Mouse (Mus musculus): ENCODE data around the gene Elk3. TPM values are rescaled to one million over a fixed set of nuclear protein-coding genes. Genes with fewer than 3 reads are reported as not detected.
"Not testable (repeated sequence)": the region's sequence is repeated elsewhere in the genome, so short reads cannot be mapped to it uniquely, and the experiment has no call there.

Gene Elk3
- total RNA-seq (2017): 25.5 and 30.0 TPM in 2 replicates

DNA sequence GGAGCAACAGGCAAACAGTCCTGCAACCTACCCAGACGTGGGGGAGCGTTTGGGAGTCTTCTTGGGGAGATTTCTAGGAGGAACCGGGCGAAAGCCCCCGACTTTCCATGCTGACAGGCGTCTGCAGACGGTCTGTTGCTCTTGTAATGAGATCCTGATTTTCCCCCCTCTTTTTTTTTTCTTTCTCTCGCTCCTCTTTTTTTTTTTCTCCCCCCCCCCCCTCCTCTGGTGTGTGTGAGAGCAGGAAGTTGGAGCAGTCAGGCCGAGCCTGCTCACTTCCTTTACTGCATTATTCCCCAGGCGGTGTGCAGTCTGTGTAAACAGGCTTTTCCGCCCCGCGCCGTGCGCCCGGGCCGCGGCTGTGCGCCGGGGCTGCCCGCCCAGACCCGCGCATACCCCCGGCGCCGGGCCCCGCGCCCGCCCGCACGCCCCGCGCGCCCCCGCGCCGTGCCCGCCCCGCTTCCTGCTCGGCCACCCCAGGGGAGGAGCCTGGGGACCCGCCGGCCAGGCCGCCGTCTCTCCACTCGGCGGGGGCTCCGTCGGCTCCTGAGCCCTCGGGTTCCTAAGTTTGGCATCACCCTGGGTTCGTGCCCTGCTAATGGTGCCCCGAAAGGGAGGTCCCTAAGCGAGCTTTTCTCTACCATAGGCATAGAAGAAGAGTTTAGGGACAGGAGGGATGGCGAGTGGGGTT lies at the start of gene Elk3:
TSS of gene Elk3 (minus strand) at position 415 of the 691 bp plus-strand sequence.
- ATAC-seq (replicated peaks; ENCODE audit: low read depth, poor library complexity, severe bottlenecking): peak; percentile 59

GRCm38 (mm10) chr10:93360623-93361022 lies 49.7 kb upstream of the Elk3 start:
- ATAC-seq (replicated peaks; ENCODE audit: low read depth, poor library complexity, severe bottlenecking): no peak

DNA sequence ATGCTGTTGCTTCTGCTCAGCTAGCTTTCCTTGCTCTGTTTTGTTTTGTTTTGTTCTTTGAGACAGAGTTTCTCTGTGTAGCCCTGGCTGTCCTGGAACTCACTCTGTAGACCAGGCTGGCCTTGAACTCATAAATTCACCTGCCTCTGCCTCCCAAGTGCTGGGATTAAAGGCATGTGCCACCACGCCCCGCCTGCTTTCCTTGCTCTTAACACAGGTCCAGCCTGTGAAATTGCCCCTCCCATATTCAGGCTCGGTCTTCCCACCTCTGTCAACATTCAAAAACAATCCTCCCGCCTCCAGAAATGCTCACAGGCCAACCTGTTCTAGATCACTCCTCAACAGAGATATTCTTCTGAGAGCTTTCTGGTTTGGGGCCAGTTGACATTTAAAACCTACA lies 49.3 kb upstream of the Elk3 start:
- ATAC-seq (replicated peaks; ENCODE audit: low read depth, poor library complexity, severe bottlenecking): not testable (repeated sequence)

GRCm38 (mm10) chr10:93359339-93359863 lies 48.5 kb upstream of the Elk3 start:
- ATAC-seq (replicated peaks; ENCODE audit: low read depth, poor library complexity, severe bottlenecking): no peak

DNA sequence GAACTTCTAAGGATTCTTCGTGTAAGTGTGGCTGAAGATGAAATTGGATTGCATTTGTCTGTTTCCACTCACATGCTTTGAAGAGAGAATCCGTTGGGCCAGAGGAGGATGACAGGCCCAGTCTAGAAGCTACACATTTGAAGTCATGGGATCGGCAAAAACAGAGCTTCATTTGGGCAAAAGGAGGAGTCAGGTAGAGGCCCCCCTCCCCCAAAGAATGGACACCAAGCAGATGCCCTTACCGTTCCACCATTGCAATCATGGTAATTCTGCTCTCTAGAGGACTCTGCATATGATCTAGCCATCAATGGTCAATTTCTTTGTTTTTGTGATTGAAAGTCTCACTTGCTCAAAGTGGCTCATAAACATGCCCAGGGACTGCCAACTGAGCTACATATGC lies 47.9 kb upstream of the Elk3 start:
- no peak for ATAC-seq (replicated peaks; ENCODE audit: low read depth, poor library complexity, severe bottlenecking)

DNA sequence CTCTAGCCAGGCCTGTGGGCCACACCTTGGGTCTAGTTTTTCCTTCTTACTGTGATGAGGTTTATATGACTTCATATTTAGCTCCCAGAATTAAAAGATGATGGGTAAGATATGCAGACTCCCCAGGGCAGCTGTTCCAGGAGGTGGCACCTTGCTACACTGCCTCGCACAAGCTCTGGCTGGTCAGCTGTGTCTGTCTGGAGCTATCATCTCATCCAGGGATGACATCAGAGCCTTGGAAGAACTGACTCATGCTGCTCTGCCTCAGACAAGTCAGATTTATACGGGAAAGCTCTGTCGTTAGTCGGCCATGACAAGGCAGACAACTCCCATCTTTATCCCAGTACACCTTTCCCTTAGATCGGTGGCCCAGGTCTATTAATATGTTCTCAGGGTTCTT lies 46.2 kb upstream of the Elk3 start:
- ATAC-seq (replicated peaks; ENCODE audit: low read depth, poor library complexity, severe bottlenecking): no peak

DNA sequence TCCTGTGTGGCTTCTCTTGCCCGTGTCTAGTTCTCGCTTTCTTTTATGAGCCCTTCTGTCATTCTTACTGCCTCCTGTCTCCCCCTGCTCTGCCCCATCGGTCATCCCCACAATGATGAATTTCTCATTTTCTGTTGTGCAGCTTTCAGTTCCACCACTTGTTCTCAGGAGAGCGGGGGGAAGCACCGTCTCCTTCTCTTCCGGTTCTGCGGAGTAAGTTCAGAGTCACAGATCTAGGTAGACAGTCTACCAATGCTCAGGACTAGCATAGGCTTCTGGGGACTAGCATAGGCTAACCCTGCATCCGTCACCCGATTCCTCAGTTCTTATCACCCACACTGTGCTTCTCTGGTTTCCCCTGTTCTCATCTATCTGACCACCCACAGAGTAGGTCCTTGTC lies 45.2 kb upstream of the Elk3 start:
- no peak; the same call in 1 of the 2 replicates for ATAC-seq (replicated peaks; ENCODE audit: low read depth, poor library complexity, severe bottlenecking)

- no peak for ATAC-seq (replicated peaks; ENCODE audit: low read depth, poor library complexity, severe bottlenecking)
Measured at GRCm38 (mm10) chr10:93355276-93355927, 44.5 kb upstream of the Elk3 start.

- no peak for ATAC-seq (replicated peaks; ENCODE audit: low read depth, poor library complexity, severe bottlenecking)
Measured at GRCm38 (mm10) chr10:93353545-93354326, 42.8 kb upstream of the Elk3 start.

DNA sequence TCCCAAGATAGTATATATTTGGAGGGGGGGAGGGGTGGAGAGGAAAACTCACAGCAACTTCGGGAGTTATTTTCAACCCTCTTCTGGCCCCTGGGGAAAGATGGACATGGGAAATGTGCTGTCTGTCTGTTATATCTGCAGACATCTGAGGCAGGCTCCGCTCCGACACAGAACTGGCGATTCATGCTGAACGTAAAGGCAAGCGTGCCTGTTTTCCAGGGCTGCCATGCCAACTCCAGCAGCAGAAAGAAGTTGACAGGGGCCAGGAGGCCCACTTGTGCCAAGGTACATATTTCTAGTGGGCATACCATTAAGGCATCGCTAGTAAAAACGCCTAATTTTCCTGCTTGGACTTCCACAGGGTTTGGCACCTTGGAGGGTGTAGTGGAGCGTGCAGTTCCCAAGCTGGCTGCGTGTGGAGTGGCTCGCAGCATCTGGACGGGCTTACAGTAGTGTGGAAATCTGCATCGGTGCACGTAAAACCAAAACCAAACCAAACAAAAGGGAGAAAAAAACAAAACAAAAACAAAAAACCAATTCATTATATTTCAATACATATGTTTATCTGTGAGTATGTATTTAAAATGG lies 37.1 kb upstream of the Elk3 start:
- ATAC-seq (replicated peaks; ENCODE audit: low read depth, poor library complexity, severe bottlenecking): no peak

DNA sequence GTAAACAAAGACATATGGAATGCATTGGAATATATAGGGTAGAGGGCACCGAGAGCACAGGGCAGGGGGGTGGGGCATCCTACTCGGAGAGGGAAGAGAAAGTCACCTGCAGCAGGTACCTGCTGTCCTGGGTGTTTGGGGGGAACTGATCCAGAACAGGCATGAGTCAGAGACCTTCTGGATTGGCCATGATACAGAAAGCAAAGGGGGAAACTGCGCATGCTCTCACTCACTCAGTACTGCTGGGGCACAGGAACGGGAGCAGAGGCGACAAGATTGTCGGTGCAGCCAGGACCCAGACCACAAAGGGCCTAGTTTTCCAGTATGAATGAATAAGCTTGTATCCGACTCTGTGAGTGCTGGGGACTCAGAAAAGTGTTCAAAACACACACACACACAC lies 36.5 kb upstream of the Elk3 start:
- ATAC-seq (replicated peaks; ENCODE audit: low read depth, poor library complexity, severe bottlenecking): 0 out of 2 replicates have a peak, but pooled peaks have one; percentile 47

DNA sequence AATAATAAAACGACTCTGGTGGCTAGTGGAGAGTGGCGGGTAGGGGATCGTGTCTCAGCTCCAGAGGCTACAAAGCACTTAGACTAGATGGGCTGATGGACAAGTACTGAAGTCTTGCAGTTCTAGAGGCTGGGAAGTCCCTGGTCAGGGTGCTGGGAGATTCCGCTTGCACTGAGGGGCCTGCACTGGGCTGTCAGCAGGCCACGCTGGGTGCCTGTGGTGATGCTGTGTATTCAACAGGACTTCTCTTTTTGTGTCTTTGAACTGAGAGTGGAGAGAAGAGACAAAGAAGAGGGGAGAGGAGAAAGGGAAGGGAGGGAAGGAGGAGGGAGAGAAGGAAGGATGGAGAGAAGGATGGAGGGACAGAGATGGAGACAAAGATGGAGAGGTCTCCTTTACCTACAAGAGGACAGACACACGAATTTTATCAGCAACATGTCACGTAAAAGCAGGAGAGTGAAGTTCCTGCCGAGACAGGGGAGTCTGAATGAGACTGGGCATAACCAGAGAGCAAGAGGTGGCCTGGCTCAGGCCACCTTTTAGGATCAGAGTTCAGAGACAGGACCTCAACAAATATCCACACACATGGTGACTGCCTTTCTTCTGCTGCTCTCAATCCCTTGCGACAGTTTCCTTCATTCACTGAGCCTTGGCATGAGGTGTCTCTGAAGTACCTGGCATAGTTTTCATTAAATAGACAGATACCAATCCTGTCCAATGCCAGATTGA lies 35.4 kb upstream of the Elk3 start:
- no peak for ATAC-seq (replicated peaks; ENCODE audit: low read depth, poor library complexity, severe bottlenecking)

- no peak for ATAC-seq (replicated peaks; ENCODE audit: low read depth, poor library complexity, severe bottlenecking)
Measured at GRCm38 (mm10) chr10:93345497-93345896, 34.6 kb upstream of the Elk3 start.

GRCm38 (mm10) chr10:93343469-93343868 lies 32.5 kb upstream of the Elk3 start:
- no peak for ATAC-seq (replicated peaks; ENCODE audit: low read depth, poor library complexity, severe bottlenecking)

GRCm38 (mm10) chr10:93342986-93343385 lies 32.1 kb upstream of the Elk3 start:
- ATAC-seq (replicated peaks; ENCODE audit: low read depth, poor library complexity, severe bottlenecking): no peak

GRCm38 (mm10) chr10:93338526-93338925 lies 27.6 kb upstream of the Elk3 start:
- no peak for ATAC-seq (replicated peaks; ENCODE audit: low read depth, poor library complexity, severe bottlenecking)

DNA sequence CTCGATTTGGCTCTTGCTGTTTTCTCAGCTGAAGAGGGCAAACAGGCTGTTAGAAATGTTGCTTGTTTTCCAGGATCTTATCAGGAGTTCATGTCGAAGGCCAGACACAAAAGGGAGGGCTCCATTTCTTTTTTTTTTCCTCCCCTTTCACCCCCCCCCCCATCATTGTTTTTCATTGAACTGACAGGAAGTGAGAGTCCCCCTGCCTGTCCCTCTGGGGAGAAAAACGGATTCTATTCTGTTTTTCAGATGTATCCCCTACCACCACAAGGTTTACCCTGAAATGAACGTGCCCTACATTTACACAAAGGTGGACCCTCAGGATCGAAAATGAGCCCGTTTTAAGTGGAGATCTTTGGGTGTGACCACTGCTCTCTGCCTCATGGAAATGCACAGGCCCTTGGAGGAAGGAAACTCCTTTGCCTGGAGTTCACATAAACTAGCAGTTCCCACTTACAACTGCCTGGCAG lies 25.6 kb upstream of the Elk3 start:
- ATAC-seq (replicated peaks; ENCODE audit: low read depth, poor library complexity, severe bottlenecking): 0 out of 2 replicates have a peak, but pooled peaks have one; percentile 12

GRCm38 (mm10) chr10:93335828-93336461 lies 25.0 kb upstream of the Elk3 start:
- peak; percentile 84 for ATAC-seq (replicated peaks; ENCODE audit: low read depth, poor library complexity, severe bottlenecking)

DNA sequence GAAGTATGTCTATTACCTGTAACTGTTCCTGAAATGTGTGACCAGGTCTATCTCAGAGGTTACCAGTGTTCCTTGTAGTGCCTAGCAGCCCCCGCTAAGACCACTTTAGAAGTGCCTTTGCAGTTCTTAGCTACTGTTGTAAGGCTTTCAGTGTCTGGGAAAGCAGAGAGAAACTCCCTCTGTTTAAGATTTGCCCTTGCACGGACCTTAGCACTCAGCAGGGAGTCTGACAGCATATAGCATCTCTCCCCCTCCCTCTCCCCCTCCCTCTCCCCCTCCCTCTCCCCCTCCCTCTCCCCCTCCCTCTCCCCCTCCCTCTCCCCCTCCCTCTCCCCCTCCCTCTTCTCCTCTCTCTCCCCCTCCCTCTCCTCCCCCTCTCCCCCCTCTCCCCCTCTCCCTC lies 24.1 kb upstream of the Elk3 start:
- no peak for ATAC-seq (replicated peaks; ENCODE audit: low read depth, poor library complexity, severe bottlenecking)
